Mouse (Mus musculus) MEL (cell line): ENCODE measurements around the gene Fndc9. TPM values are rescaled to one million over a fixed set of nuclear protein-coding genes. Genes with fewer than 3 reads are reported as not detected.

ENCODE experiments used
- DNase-seq: peaks from one replicate; pipeline ENCODE4 v3.0.0; 2011; ENCODE audit warnings: low read depth, low spot score
- H3K27ac ChIP-seq: 2 replicates; pipeline ENCODE4 v1.5.1; 2012; ENCODE audit warnings: low read depth, mild to moderate bottlenecking, control low read depth, low read length, moderate library complexity; ENCODE audit not compliant: control insufficient read depth
- H3K27me3 ChIP-seq, 2 experiments: fragments of 150-350 bp in 1 of 2; sonication (generic) in 1 of 2; 2 replicates each; pipeline ENCODE4 v1.6.1; 2012; ENCODE audit warnings: low read length in 2 of 2, mild to moderate bottlenecking in 2 of 2, improper control_type of control experiment in 1 of 2, moderate library complexity in 1 of 2; ENCODE audit not compliant: insufficient read depth in 2 of 2, control insufficient read depth in 1 of 2
- H3K36me3 ChIP-seq, 2 experiments: 2 replicates each; pipeline ENCODE4 v1.6.1; 2012 to 2014; ENCODE audit warnings: low read length in 2 of 2, improper control_type of control experiment in 1 of 2, inconsistent platforms in 1 of 2, mild to moderate bottlenecking in 1 of 2; ENCODE audit not compliant: insufficient read depth in 2 of 2, control insufficient read depth in 1 of 2
- H3K4me1 ChIP-seq, 2 experiments: fragments of 150-350 bp in 1 of 2; sonication (generic) in 1 of 2; 2 replicates each; pipeline ENCODE4 v1.6.1; 2012; ENCODE audit warnings: low read length in 2 of 2, improper control_type of control experiment in 1 of 2, mild to moderate bottlenecking in 1 of 2; ENCODE audit not compliant: insufficient read depth in 2 of 2, control insufficient read depth in 1 of 2
- H3K4me3 ChIP-seq, 2 experiments: fragments of 150-350 bp in 1 of 2; sonication (generic) in 1 of 2; 2 replicates each; pipeline ENCODE4 v1.5.1; 2012; ENCODE audit warnings: low read depth in 2 of 2, low read length in 2 of 2, mild to moderate bottlenecking in 2 of 2, moderate library complexity in 2 of 2, control low read depth in 1 of 2, improper control_type of control experiment in 1 of 2; ENCODE audit not compliant: control insufficient read depth in 1 of 2, insufficient read depth in 1 of 2
- H3K79me2 ChIP-seq: 2 replicates; pipeline ENCODE4 v1.6.1; 2012; ENCODE audit warnings: mild to moderate bottlenecking, low read length, moderate library complexity; ENCODE audit not compliant: control insufficient read depth, poor library complexity, insufficient read depth
- H3K9ac ChIP-seq: 2 replicates; pipeline ENCODE4 v1.6.1; 2012; ENCODE audit warnings: low read depth, mild to moderate bottlenecking, control low read depth, low read length, moderate library complexity; ENCODE audit not compliant: control insufficient read depth, poor library complexity, severe bottlenecking
- H3K9me3 ChIP-seq: fragments of 150-350 bp; sonication (generic); replicated peaks from 2 replicates; pipeline ENCODE4 v1.6.1; 2012; ENCODE audit warnings: mild to moderate bottlenecking, low read length, improper control_type of control experiment, moderate library complexity; ENCODE audit not compliant: insufficient read depth
- CHD1 ChIP-seq: IDR thresholded peaks from 2 replicates; pipeline ENCODE4 v1.6.1; 2012; ENCODE audit warnings: low read depth, mild to moderate bottlenecking, inconsistent platforms, low read length, improper control_type of control experiment
- CTCF ChIP-seq, 3 experiments: IDR thresholded peaks in 2 of 3; conservative IDR thresholded peaks in 1 of 3; 2 replicates each; pipeline ENCODE4 v1.5.1; 2011 to 2012; ENCODE audit warnings: low read length in 3 of 3, low read depth in 2 of 3, mild to moderate bottlenecking in 2 of 3, improper control_type of control experiment in 1 of 3, inconsistent platforms in 1 of 3, mixed read lengths in 1 of 3, moderate library complexity in 1 of 3; ENCODE audit not compliant: control insufficient read depth in 1 of 3, insufficient read depth in 1 of 3, poor library complexity in 1 of 3, severe bottlenecking in 1 of 3
- ELF1 ChIP-seq: IDR thresholded peaks from 2 replicates; pipeline ENCODE4 v1.6.1; 2014; ENCODE audit warnings: low read depth, mild to moderate bottlenecking, inconsistent platforms, low read length, improper control_type of control experiment, moderate library complexity
- HCFC1 ChIP-seq: IDR thresholded peaks from 2 replicates; pipeline ENCODE4 v1.6.1; 2012; ENCODE audit warnings: low read depth, mild to moderate bottlenecking, inconsistent platforms, low read length, improper control_type of control experiment, moderate library complexity
- KAT2A ChIP-seq: conservative IDR thresholded peaks from 2 replicates; pipeline ENCODE4 v1.6.1; 2012; ENCODE audit warnings: low read depth, low read length, improper control_type of control experiment, inconsistent platforms
- MAFK ChIP-seq: IDR thresholded peaks from 2 replicates; pipeline ENCODE4 v1.6.1; 2011; ENCODE audit warnings: low read depth, mild to moderate bottlenecking, low read length, improper control_type of control experiment, borderline replicate concordance
- MAZ ChIP-seq: IDR thresholded peaks from 2 replicates; pipeline ENCODE4 v1.6.1; 2012; ENCODE audit warnings: low read depth, mild to moderate bottlenecking, inconsistent platforms, low read length, improper control_type of control experiment
- MYC ChIP-seq: IDR thresholded peaks from 2 replicates; pipeline ENCODE4 v1.6.1; 2011; ENCODE audit warnings: low read depth, mild to moderate bottlenecking, low read length, improper control_type of control experiment, moderate library complexity
- NRF1 ChIP-seq: IDR thresholded peaks from 2 replicates; pipeline ENCODE4 v1.6.1; 2014; ENCODE audit warnings: low read depth, mild to moderate bottlenecking, inconsistent platforms, low read length, improper control_type of control experiment, moderate library complexity; ENCODE audit not compliant: poor library complexity, insufficient read depth, severe bottlenecking
- POLR2AphosphoS2 ChIP-seq: IDR thresholded peaks from 2 replicates; pipeline ENCODE4 v1.6.1; 2011; ENCODE audit warnings: low read length, improper control_type of control experiment
- RAD21 ChIP-seq: IDR thresholded peaks from 2 replicates; pipeline ENCODE4 v1.6.1; 2011; ENCODE audit warnings: mild to moderate bottlenecking, low read depth, low read length, improper control_type of control experiment
- SIN3A ChIP-seq: IDR thresholded peaks from 2 replicates; pipeline ENCODE4 v1.6.1; 2012; ENCODE audit warnings: low read length, improper control_type of control experiment, inconsistent platforms
- SMC3 ChIP-seq: IDR thresholded peaks from 2 replicates; pipeline ENCODE4 v1.6.1; 2011; ENCODE audit warnings: low read depth, low read length, improper control_type of control experiment
- TAL1 ChIP-seq: IDR thresholded peaks from 2 replicates; pipeline ENCODE4 v1.6.1; 2012; ENCODE audit warnings: mild to moderate bottlenecking, inconsistent platforms, low read length, moderate library complexity, mixed read lengths
- UBTF ChIP-seq: IDR thresholded peaks from 2 replicates; pipeline ENCODE4 v1.6.1; 2012; ENCODE audit warnings: low read depth, mild to moderate bottlenecking, inconsistent platforms, low read length, improper control_type of control experiment, moderate library complexity, borderline replicate concordance; ENCODE audit not compliant: insufficient read depth
- USF1 ChIP-seq: IDR thresholded peaks from 2 replicates; pipeline ENCODE4 v1.6.1; 2014; ENCODE audit warnings: low read depth, mild to moderate bottlenecking, inconsistent platforms, low read length, improper control_type of control experiment, moderate library complexity
- ZKSCAN1 ChIP-seq: IDR thresholded peaks from 2 replicates; pipeline ENCODE4 v1.6.1; 2012; ENCODE audit warnings: low read depth, mild to moderate bottlenecking, inconsistent platforms, low read length, improper control_type of control experiment, moderate library complexity
- ZMIZ1 ChIP-seq: IDR thresholded peaks from 2 replicates; pipeline ENCODE4 v1.6.1; 2012; ENCODE audit warnings: low read depth, mild to moderate bottlenecking, inconsistent platforms, low read length, improper control_type of control experiment, moderate library complexity
- polyA plus RNA-seq, 2 experiments: library from polyadenylated mRNA; stranded (reverse) in 1 of 2; unstranded in 1 of 2; fragments of >175 nt in 1 of 2; fragments of >200 nt in 1 of 2; gene quantifications; 2 replicates each; pipeline versions ENCODE4 v1.2.1 to v1.2.4; 2012; ENCODE audit warnings: low replicate concordance in 2 of 2, low read depth in 1 of 2; ENCODE audit not compliant: insufficient read length in 2 of 2, insufficient read depth in 1 of 2, missing spikeins in 1 of 2
- total RNA-seq: library from RNA; depleted of rRNA; stranded (reverse); fragments of 300-350 nt; gene quantifications from 2 replicates; pipeline ENCODE4 v1.2.3, GENCODE M21; 2012

The Fndc9 gene
- total and polyA plus RNA-seq, 3 experiments = 0.08 to 0.35 TPM; not detected in 1

GRCm38 (mm10) chr11:46217686-46218085 lies 17.6 kb upstream of the Fndc9 start:
- no peak overlapping the region for H3K9ac ChIP-seq
- H3K27me3 ChIP-seq = no peaks in the 10 kb centered on the region
- no peak for TF ChIP-seq HCFC1
- H3K4me3 ChIP-seq = no peak overlapping the region
- no peaks in the 10 kb centered on the region for H3K79me2 ChIP-seq
- no peak overlapping the region for H3K27ac ChIP-seq
- no peaks in the 10 kb centered on the region for H3K4me1 ChIP-seq
- no peaks in the 10 kb centered on the region for H3K36me3 ChIP-seq
- no peak for DNase-seq
- no peaks in the 10 kb centered on the region for H3K9me3 ChIP-seq

- no peaks in the 10 kb centered on the region for H3K36me3 ChIP-seq
- H3K9ac ChIP-seq = no peak overlapping the region
- H3K27me3 ChIP-seq = no peaks in the 10 kb centered on the region
- DNase-seq = no peak
- no peak overlapping the region for H3K4me3 ChIP-seq
- no peaks in the 10 kb centered on the region for H3K9me3 ChIP-seq
- TF ChIP-seq RAD21 = no peak
- no peak for TF ChIP-seq UBTF
- TF ChIP-seq MYC = no peak
- no peak for TF ChIP-seq SMC3
- no peak for TF ChIP-seq USF1
- TF ChIP-seq TAL1 = no peak
- TF ChIP-seq MAZ = no peak
- TF ChIP-seq KAT2A = no peak
- TF ChIP-seq SIN3A = no peak
- TF ChIP-seq ZMIZ1 = no peak
- H3K4me1 ChIP-seq = no peaks in the 10 kb centered on the region
- H3K27ac ChIP-seq = no peak overlapping the region
- H3K79me2 ChIP-seq = no peaks in the 10 kb centered on the region
Observed at GRCm38 (mm10) chr11:46218584-46218983, 16.7 kb upstream of the Fndc9 start.

GRCm38 (mm10) chr11:46219380-46219779 lies 16.0 kb upstream of the Fndc9 start:
- Histone ChIP-seq H3K36me3 (no peaks in the 10 kb centered on the region), H3K4me1 (no peaks in the 10 kb centered on the region), H3K9me3 (no peaks in the 10 kb centered on the region), H3K79me2 (no peaks in the 10 kb centered on the region), H3K4me3 (no peak overlapping the region), H3K27me3 (no peaks in the 10 kb centered on the region), H3K27ac (no peak overlapping the region), H3K9ac (no peak overlapping the region)
- no peak for DNase-seq
- TF ChIP-seq POLR2AphosphoS2 (no peak), NRF1 (no peak), SIN3A (no peak), CHD1 (no peak), MAFK (no peak), CTCF (IDR thresholded peaks at IDR 0.05 in 2 of 3, conservative IDR thresholded peaks at IDR 0.05 in 1 of 3; ENCODE audit: control insufficient read depth in 1 of 3, insufficient read depth in 1 of 3, low read depth in 2 of 3, low read length in 3 of 3, poor library complexity in 1 of 3, severe bottlenecking in 1 of 3) (no peak), ZKSCAN1 (no peak), KAT2A (no peak), HCFC1 (no peak), ELF1 (no peak)
